Mouse (Mus musculus): Measurements from ENCODE around the gene Rps6ka1. TPM values are rescaled to one million over a fixed set of nuclear protein-coding genes. Genes with fewer than 3 reads are reported as not detected.

Gene Rps6ka1
- polyA plus RNA-seq, 1 experiment from 2014 or later: 66.5 TPM

DNA sequence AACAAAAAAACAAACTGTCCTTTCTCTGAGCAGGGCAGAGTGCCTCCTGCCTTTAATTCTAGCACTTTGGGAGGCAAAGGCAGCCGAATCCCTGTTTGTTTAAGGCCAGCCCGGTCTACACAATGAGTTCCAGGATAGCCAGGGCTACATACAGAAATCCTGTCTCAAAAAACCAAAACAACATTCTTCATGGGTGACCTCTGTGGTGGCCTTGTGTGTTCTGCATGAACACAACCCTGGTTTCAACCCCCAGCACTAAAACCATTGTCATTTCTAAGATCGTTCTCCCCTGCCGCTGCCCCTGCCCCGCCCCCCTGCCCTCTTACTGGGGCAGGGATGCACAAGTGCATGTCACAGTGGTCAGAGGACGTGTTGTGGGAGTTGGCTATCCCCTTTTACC is 13.3 kb upstream of the Rps6ka1 start:
- no peak for ATAC-seq (replicated peaks; ENCODE audit: low FRiP score)
- no peak overlapping the region for H3K4me2 ChIP-seq
- no peak overlapping the region for H3K9ac ChIP-seq (ENCODE audit: low read depth, low read length)
- WGBS: 82% methylated on average over 6 of the region's 6 CpGs
- DNase-seq (ENCODE audit: low spot score): no peak
- no peaks in the 10 kb centered on the region for H3K4me1 ChIP-seq (replicated peaks; ENCODE audit: control insufficient read depth, insufficient read depth, low read length)
- no peaks in the 10 kb centered on the region for H3K36me3 ChIP-seq (ENCODE audit: control insufficient read depth, insufficient read depth, low read length)
- H3K4me3 ChIP-seq (ENCODE audit: low read depth, low read length): no peak overlapping the region
- no peak overlapping the region for H3K27ac ChIP-seq (ENCODE audit: low read depth, low read length)
- no peaks in the 10 kb centered on the region for H3K9me3 ChIP-seq (ENCODE audit: control insufficient read depth, low read length)
- no peaks in the 10 kb centered on the region for H3K27me3 ChIP-seq (replicated peaks; ENCODE audit: control insufficient read depth, insufficient read depth, low read length)

- H3K27ac ChIP-seq (ENCODE audit: low read depth, low read length): no peak overlapping the region
- ATAC-seq (replicated peaks; ENCODE audit: low FRiP score) (no peak), DNase-seq (ENCODE audit: low spot score) (no peak)
- H3K36me3 ChIP-seq (ENCODE audit: control insufficient read depth, insufficient read depth, low read length): no peaks in the 10 kb centered on the region
- H3K27me3 ChIP-seq (replicated peaks; ENCODE audit: control insufficient read depth, insufficient read depth, low read length): no peaks in the 10 kb centered on the region
- no peaks in the 10 kb centered on the region for H3K9me3 ChIP-seq (ENCODE audit: control insufficient read depth, low read length)
- no peak overlapping the region for H3K4me2 ChIP-seq
- H3K4me3 ChIP-seq (ENCODE audit: low read depth, low read length): no peak overlapping the region
- 91% methylated on average over 6 of the region's 6 CpGs for WGBS
- no peaks in the 10 kb centered on the region for H3K4me1 ChIP-seq (replicated peaks; ENCODE audit: control insufficient read depth, insufficient read depth, low read length)
- H3K9ac ChIP-seq (ENCODE audit: low read depth, low read length): no peak overlapping the region
Observed at GRCm38 (mm10) chr4:133900352-133900751, 12.8 kb upstream of the Rps6ka1 start.

DNA sequence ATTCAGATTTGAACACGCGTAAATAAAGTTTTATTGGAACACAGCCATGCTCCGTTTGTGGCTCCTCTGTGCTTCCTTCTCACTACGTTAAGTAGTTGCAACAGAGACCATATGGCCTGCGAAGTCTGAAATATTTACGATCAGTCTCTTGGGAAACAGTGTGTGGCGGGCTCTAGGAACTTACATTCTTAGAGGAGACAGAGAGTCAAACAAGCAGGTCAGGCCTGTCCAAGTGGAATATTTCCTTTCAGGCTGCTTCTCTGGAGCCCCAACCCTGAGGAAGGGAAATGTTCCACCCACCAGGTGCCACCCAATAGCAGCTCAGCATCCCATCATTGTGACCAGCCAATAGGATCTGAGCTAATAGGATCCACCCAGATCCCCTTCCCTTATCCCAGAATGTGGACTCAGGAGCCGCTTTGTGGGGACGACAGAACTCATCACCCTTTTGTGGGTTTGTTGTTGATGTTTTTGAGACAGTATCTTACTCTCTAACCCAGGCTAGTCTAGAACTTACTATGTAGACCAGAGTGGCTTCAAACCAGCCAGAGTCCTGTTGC is 11.7 kb upstream of the Rps6ka1 start:
- Histone ChIP-seq H3K36me3 (ENCODE audit: control insufficient read depth, insufficient read depth, low read length) (no peaks in the 10 kb centered on the region), H3K9ac (ENCODE audit: low read depth, low read length) (no peak overlapping the region), H3K9me3 (ENCODE audit: control insufficient read depth, low read length) (no peaks in the 10 kb centered on the region), H3K4me2 (no peak overlapping the region), H3K27me3 (replicated peaks; ENCODE audit: control insufficient read depth, insufficient read depth, low read length) (no peaks in the 10 kb centered on the region), H3K4me1 (replicated peaks; ENCODE audit: control insufficient read depth, insufficient read depth, low read length) (no peaks in the 10 kb centered on the region), H3K27ac (ENCODE audit: low read depth, low read length) (no peak overlapping the region), H3K4me3 (ENCODE audit: low read depth, low read length) (no peak overlapping the region)
- DNase-seq (ENCODE audit: low spot score) (no peak), ATAC-seq (replicated peaks; ENCODE audit: low FRiP score) (no peak)
- WGBS: 70% methylated on average over 9 of the region's 9 CpGs

GRCm38 (mm10) chr4:133898151-133898550 is 10.6 kb upstream of the Rps6ka1 start:
- no peak for ATAC-seq (replicated peaks; ENCODE audit: low FRiP score)

GRCm38 (mm10) chr4:133897431-133897891 is 9.9 kb upstream of the Rps6ka1 start:
- DNase-seq (ENCODE audit: low spot score): no peak
- Histone ChIP-seq H3K27me3 (replicated peaks; ENCODE audit: control insufficient read depth, insufficient read depth, low read length) (no peaks in the 10 kb centered on the region), H3K4me1 (replicated peaks; ENCODE audit: control insufficient read depth, insufficient read depth, low read length) (no peaks in the 10 kb centered on the region), H3K9ac (ENCODE audit: low read depth, low read length) (no peak overlapping the region), H3K36me3 (ENCODE audit: control insufficient read depth, insufficient read depth, low read length) (no peaks in the 10 kb centered on the region), H3K27ac (ENCODE audit: low read depth, low read length) (no peak overlapping the region), H3K4me3 (ENCODE audit: low read depth, low read length) (no peak overlapping the region), H3K4me2 (no peak overlapping the region), H3K9me3 (ENCODE audit: control insufficient read depth, low read length) (no peaks in the 10 kb centered on the region)
- 67% methylated on average over 11 of the region's 11 CpGs for WGBS
- ATAC-seq (replicated peaks; ENCODE audit: low FRiP score): no peak

More at GRCm38 (mm10) chr4:133898151-133898550, 10.6 kb upstream of the Rps6ka1 start:
- Histone ChIP-seq H3K4me2 (no peak overlapping the region), H3K27me3 (replicated peaks; ENCODE audit: control insufficient read depth, insufficient read depth, low read length) (no peaks in the 10 kb centered on the region), H3K27ac (ENCODE audit: low read depth, low read length) (no peak overlapping the region), H3K36me3 (ENCODE audit: control insufficient read depth, insufficient read depth, low read length) (no peaks in the 10 kb centered on the region), H3K9me3 (ENCODE audit: control insufficient read depth, low read length) (no peaks in the 10 kb centered on the region), H3K4me3 (ENCODE audit: low read depth, low read length) (no peak overlapping the region), H3K4me1 (replicated peaks; ENCODE audit: control insufficient read depth, insufficient read depth, low read length) (no peaks in the 10 kb centered on the region), H3K9ac (ENCODE audit: low read depth, low read length) (no peak overlapping the region)
- 40% methylated on average over 6 of the region's 6 CpGs for WGBS
- no peak for DNase-seq (ENCODE audit: low spot score)

DNA sequence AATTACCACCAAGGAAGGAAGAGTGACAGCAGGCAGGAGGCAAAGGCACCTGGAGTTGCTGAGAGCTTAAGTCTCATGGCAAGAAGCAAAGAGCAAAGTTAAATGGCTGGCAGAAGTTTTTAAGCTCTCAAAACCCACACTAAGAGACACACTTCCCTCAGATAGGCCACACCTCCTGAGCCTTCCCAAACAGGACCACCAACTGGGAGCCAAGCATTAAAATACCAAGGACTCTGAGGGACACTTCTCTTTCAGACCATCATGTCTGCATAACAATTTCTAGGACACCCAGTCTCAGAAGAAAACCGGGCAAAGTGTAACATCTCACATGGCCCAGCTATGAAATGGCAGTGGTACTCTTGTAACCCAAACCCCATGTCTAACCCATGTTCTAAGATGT is 9.4 kb upstream of the Rps6ka1 start:
- no peaks in the 10 kb centered on the region for H3K4me1 ChIP-seq (replicated peaks; ENCODE audit: control insufficient read depth, insufficient read depth, low read length)
- WGBS: 77% methylated on average over 1 of the region's 1 CpGs
- no peak overlapping the region for H3K4me3 ChIP-seq (ENCODE audit: low read depth, low read length)
- no peak for ATAC-seq (replicated peaks; ENCODE audit: low FRiP score)
- no peaks in the 10 kb centered on the region for H3K27me3 ChIP-seq (replicated peaks; ENCODE audit: control insufficient read depth, insufficient read depth, low read length)
- DNase-seq (ENCODE audit: low spot score): no peak
- no peak overlapping the region for H3K4me2 ChIP-seq
- H3K36me3 ChIP-seq (ENCODE audit: control insufficient read depth, insufficient read depth, low read length): no peaks in the 10 kb centered on the region
- H3K9ac ChIP-seq (ENCODE audit: low read depth, low read length): no peak overlapping the region
- no peaks in the 10 kb centered on the region for H3K9me3 ChIP-seq (ENCODE audit: control insufficient read depth, low read length)
- no peak overlapping the region for H3K27ac ChIP-seq (ENCODE audit: low read depth, low read length)

GRCm38 (mm10) chr4:133896002-133896401 is 8.4 kb upstream of the Rps6ka1 start:
- 86% methylated on average over 3 of the region's 3 CpGs for WGBS
- Histone ChIP-seq H3K36me3 (ENCODE audit: control insufficient read depth, insufficient read depth, low read length) (no peaks in the 10 kb centered on the region), H3K4me3 (ENCODE audit: low read depth, low read length) (no peak overlapping the region), H3K9ac (ENCODE audit: low read depth, low read length) (no peak overlapping the region), H3K4me1 (replicated peaks; ENCODE audit: control insufficient read depth, insufficient read depth, low read length) (no peaks in the 10 kb centered on the region), H3K27ac (ENCODE audit: low read depth, low read length) (no peak overlapping the region), H3K4me2 (no peak overlapping the region), H3K9me3 (ENCODE audit: control insufficient read depth, low read length) (no peaks in the 10 kb centered on the region), H3K27me3 (replicated peaks; ENCODE audit: control insufficient read depth, insufficient read depth, low read length) (no peaks in the 10 kb centered on the region)
- no peak for ATAC-seq (replicated peaks; ENCODE audit: low FRiP score)
- DNase-seq (ENCODE audit: low spot score): no peak

GRCm38 (mm10) chr4:133887249-133887648 is 348 bp downstream of the Rps6ka1 start:
- Histone ChIP-seq H3K4me2 (peak overlapping the region; percentile 100), H3K27ac (ENCODE audit: low read depth, low read length) (peak overlapping the region; percentile 77; the same call in 1 of the 2 replicates), H3K4me1 (replicated peaks; ENCODE audit: control insufficient read depth, insufficient read depth, low read length) (peaks cover 25% of the 10 kb centered on the region), H3K27me3 (replicated peaks; ENCODE audit: control insufficient read depth, insufficient read depth, low read length) (no peaks in the 10 kb centered on the region; the same call in 1 of the 2 replicates), H3K36me3 (ENCODE audit: control insufficient read depth, insufficient read depth, low read length) (no peaks in the 10 kb centered on the region), H3K4me3 (ENCODE audit: low read depth, low read length) (peak overlapping the region; percentile 82), H3K9me3 (ENCODE audit: control insufficient read depth, low read length) (no peaks in the 10 kb centered on the region), H3K9ac (ENCODE audit: low read depth, low read length) (peak overlapping the region; percentile 74)
- peak; percentile 56 for ATAC-seq (replicated peaks; ENCODE audit: low FRiP score)
- no peak for DNase-seq (ENCODE audit: low spot score)
- under 1% methylated on average over 19 of the region's 32 CpGs for WGBS

- peak overlapping the region; percentile 100 for H3K4me2 ChIP-seq
- no peaks in the 10 kb centered on the region for H3K9me3 ChIP-seq (ENCODE audit: control insufficient read depth, low read length)
- H3K9ac ChIP-seq (ENCODE audit: low read depth, low read length): 0 out of 2 replicates have a peak overlapping the region, but pooled peaks have one; percentile 20
- H3K27me3 ChIP-seq (replicated peaks; ENCODE audit: control insufficient read depth, insufficient read depth, low read length): no peaks in the 10 kb centered on the region; the same call in 1 of the 2 replicates
- H3K36me3 ChIP-seq (ENCODE audit: control insufficient read depth, insufficient read depth, low read length): no peaks in the 10 kb centered on the region
- peaks cover 25% of the 10 kb centered on the region for H3K4me1 ChIP-seq (replicated peaks; ENCODE audit: control insufficient read depth, insufficient read depth, low read length)
- H3K4me3 ChIP-seq (ENCODE audit: low read depth, low read length): peak overlapping the region; percentile 82
- WGBS: 32% methylated on average over 10 of the region's 10 CpGs
- ATAC-seq (replicated peaks; ENCODE audit: low FRiP score) (no peak), DNase-seq (ENCODE audit: low spot score) (no peak)
- no peak overlapping the region for H3K27ac ChIP-seq (ENCODE audit: low read depth, low read length)
Observed at GRCm38 (mm10) chr4:133885991-133886501, 1.6 kb downstream of the Rps6ka1 start.
